Mouse (Mus musculus) G1E (cell line): ENCODE results near the gene Nprl2.

ENCODE experiments used
- CTCF ChIP-seq: IDR thresholded peaks from 2 replicates; pipeline ENCODE4 v1.5.1; 2012; ENCODE audit warnings: low read depth, low read length, inconsistent platforms, mixed read lengths
- TAL1 ChIP-seq: conservative IDR thresholded peaks from 2 replicates; pipeline ENCODE4 v1.6.1; 2012; ENCODE audit warnings: low read depth, low read length, inconsistent platforms, mixed read lengths

DNA sequence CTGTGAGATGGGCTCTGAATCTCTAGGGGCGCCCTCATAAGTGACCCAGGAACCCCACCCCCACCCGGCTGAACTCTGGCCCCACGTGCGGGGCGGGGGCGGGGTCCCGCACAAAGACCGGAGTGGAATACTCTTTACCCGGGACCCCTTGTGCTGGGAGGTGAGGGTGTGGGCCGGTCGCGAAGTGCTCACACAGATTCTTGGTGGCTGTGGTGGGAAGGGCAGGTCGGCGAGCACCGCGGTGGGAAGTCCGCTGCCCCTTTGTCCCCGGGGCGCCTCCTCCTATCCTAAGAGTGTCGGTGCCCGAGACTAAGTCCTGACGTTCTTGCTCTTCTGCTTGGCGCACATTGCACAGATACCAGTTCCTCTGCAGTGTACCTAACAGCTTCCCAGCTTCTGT lies 27.2 kb downstream of the Nprl2 start:
- TF ChIP-seq CTCF (no peak), TAL1 (no peak)
